Mouse (Mus musculus): ENCODE results near the gene Rhobtb1.
A peak's percentile ranks its signal among the peaks of the same experiment; 100 is the strongest.

Gene Rhobtb1

GRCm38 (mm10) chr10:69210659-69211058, 59.4 kb downstream of the Rhobtb1 start:
- DNase-seq (ENCODE audit: low spot score in 2 of 2): no peak

- DNase-seq (ENCODE audit: low spot score in 2 of 2): no peak
Observed at GRCm38 (mm10) chr10:69211560-69211959, 60.3 kb downstream of the Rhobtb1 start.

GRCm38 (mm10) chr10:69211976-69212375, 60.7 kb downstream of the Rhobtb1 start:
- DNase-seq (ENCODE audit: low spot score in 2 of 2): no peak

GRCm38 (mm10) chr10:69212542-69213440, 61.6 kb downstream of the Rhobtb1 start, which contains the start of gene A930033H14Rik:
Gene A930033H14Rik (minus strand): TSS chr10:69213098.
- peak; percentile 59 to 60 for DNase-seq (ENCODE audit: low spot score in 2 of 2)

- no peak for DNase-seq (ENCODE audit: low spot score in 2 of 2)
Observed at GRCm38 (mm10) chr10:69213451-69213877, 62.2 kb downstream of the Rhobtb1 start.

GRCm38 (mm10) chr10:69213986-69214385, 62.8 kb downstream of the Rhobtb1 start:
- DNase-seq (ENCODE audit: low spot score in 2 of 2): no peak

- no peak for DNase-seq (ENCODE audit: low spot score in 2 of 2)
Observed at GRCm38 (mm10) chr10:69217127-69217690, 66.0 kb downstream of the Rhobtb1 start.

- no peak for DNase-seq (ENCODE audit: low spot score in 2 of 2)
Observed at GRCm38 (mm10) chr10:69218458-69219288, 67.4 kb downstream of the Rhobtb1 start.

GRCm38 (mm10) chr10:69219289-69219626, 68.0 kb downstream of the Rhobtb1 start:
- DNase-seq (ENCODE audit: low spot score in 2 of 2): no peak

GRCm38 (mm10) chr10:69220296-69220695, 69.1 kb downstream of the Rhobtb1 start:
- no peak for DNase-seq (ENCODE audit: low spot score in 2 of 2)

GRCm38 (mm10) chr10:69221148-69221547, 69.9 kb downstream of the Rhobtb1 start:
- no peak for DNase-seq (ENCODE audit: low spot score in 2 of 2)

- DNase-seq (ENCODE audit: low spot score in 2 of 2): no peak
Observed at GRCm38 (mm10) chr10:69221955-69222354, 70.7 kb downstream of the Rhobtb1 start.

GRCm38 (mm10) chr10:69223232-69223631, 72.0 kb downstream of the Rhobtb1 start:
- DNase-seq (ENCODE audit: low spot score in 2 of 2): no peak

GRCm38 (mm10) chr10:69224276-69224675, 73.0 kb downstream of the Rhobtb1 start:
- DNase-seq (ENCODE audit: low spot score in 2 of 2): no peak

GRCm38 (mm10) chr10:69225471-69225870, 74.2 kb downstream of the Rhobtb1 start:
- no peak for DNase-seq (ENCODE audit: low spot score in 2 of 2)

GRCm38 (mm10) chr10:69225951-69226350, 74.7 kb downstream of the Rhobtb1 start:
- DNase-seq (ENCODE audit: low spot score in 2 of 2): no peak

GRCm38 (mm10) chr10:69237185-69237584, 86.0 kb downstream of the Rhobtb1 start:
- DNase-seq (ENCODE audit: low spot score in 2 of 2): no peak

GRCm38 (mm10) chr10:69237781-69238180, 86.5 kb downstream of the Rhobtb1 start:
- no peak for DNase-seq (ENCODE audit: low spot score in 2 of 2)

- no peak for DNase-seq (ENCODE audit: low spot score in 2 of 2)
Observed at GRCm38 (mm10) chr10:69238311-69238710, 87.1 kb downstream of the Rhobtb1 start.

GRCm38 (mm10) chr10:69240530-69240929, 89.3 kb downstream of the Rhobtb1 start:
- DNase-seq (ENCODE audit: low spot score in 2 of 2): no peak

GRCm38 (mm10) chr10:69245151-69245550, 93.9 kb downstream of the Rhobtb1 start:
- DNase-seq (ENCODE audit: low spot score in 2 of 2): no peak

All from frontal cortex, postnatal 14 days (tissue).